Mouse (Mus musculus): ENCODE results near the gene Hoxb3.

DNA sequence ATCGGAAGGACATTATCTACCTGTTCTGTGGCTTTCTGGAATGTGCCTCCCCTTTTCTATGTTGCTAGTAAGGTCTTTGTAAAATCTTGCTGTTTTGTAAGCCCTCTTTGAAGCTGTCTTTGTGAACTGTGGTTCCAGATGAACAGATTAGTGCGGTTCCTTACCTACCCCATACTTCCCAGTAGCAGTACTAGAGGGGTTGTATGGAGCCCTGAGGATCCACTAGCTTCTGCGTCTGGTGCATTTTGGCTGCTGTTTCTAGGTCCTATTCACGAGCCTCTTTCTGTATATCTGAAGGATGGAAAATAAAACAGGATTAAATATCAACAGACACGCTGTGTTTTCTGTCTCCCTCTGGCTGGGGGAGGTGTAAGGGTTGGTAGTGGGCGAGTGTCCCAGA lies 33.3 kb upstream of the Hoxb3 start:
- TF ChIP-seq CTCF (IDR thresholded peaks at IDR 0.05; ENCODE audit: control insufficient read depth, insufficient read depth, insufficient replicate concordance, low read depth, low read length) (no peak), POLR2A (IDR thresholded peaks at IDR 0.05; ENCODE audit: control insufficient read depth, low read depth, low read length) (no peak)
